8 mouse cellular contexts compared by ENCODE assay signal in genomic region chr11:106065073-106065922, GRCm38 (mm10). TPM values are rescaled to one million over a fixed set of nuclear protein-coding genes. Genes with fewer than 3 reads are reported as not detected.
DNase-seq lines count a peak whose midpoint lies in the region; ATAC-seq and TF ChIP-seq lines count a peak whose summit lies in the region.

No protein-coding gene starts in this region.

- no peaks in the 10 kb centered on the region for H3K27me3 ChIP-seq in kidney, embryonic 16.5 days (ENCODE audit: insufficient read depth, low read length)
- no peaks in the 10 kb centered on the region for H3K27me3 ChIP-seq in embryonic facial prominence, embryonic 11.5 days (ENCODE audit: control insufficient read depth, insufficient read depth, low read length)
- H3K27me3 ChIP-seq in intestine, embryonic 15.5 days (replicated peaks) = no peaks in the 10 kb centered on the region
- no peaks in the 10 kb centered on the region for H3K27me3 ChIP-seq in myocyte (ENCODE audit: control insufficient read depth, insufficient read depth, insufficient read length)

- peak overlapping the region; percentile 75 for H3K27ac ChIP-seq in kidney, embryonic 16.5 days (ENCODE audit: low read length)
- no peak overlapping the region; the same call in 1 of the 2 replicates for H3K27ac ChIP-seq in embryonic facial prominence, embryonic 11.5 days (replicated peaks; ENCODE audit: low read depth, low read length)
- no peak overlapping the region for H3K27ac ChIP-seq in intestine, embryonic 15.5 days

- no peaks in the 10 kb centered on the region for H3K9me3 ChIP-seq in kidney, embryonic 16.5 days (ENCODE audit: low read length)
- H3K9me3 ChIP-seq in embryonic facial prominence, embryonic 11.5 days (replicated peaks; ENCODE audit: control insufficient read depth, low read length) = no peaks in the 10 kb centered on the region
- H3K9me3 ChIP-seq in intestine, embryonic 15.5 days = no peaks in the 10 kb centered on the region

- peaks cover 7% of the 10 kb centered on the region; the same call in 1 of the 2 replicates for H3K4me1 ChIP-seq in kidney, embryonic 16.5 days (ENCODE audit: insufficient read depth, low read length)
- no peaks in the 10 kb centered on the region for H3K4me1 ChIP-seq in embryonic facial prominence, embryonic 11.5 days (ENCODE audit: control insufficient read depth, insufficient read depth, low read length)
- H3K4me1 ChIP-seq in intestine, embryonic 15.5 days (replicated peaks) = 0 out of 2 replicates have a peak, but pooled peaks cover 2% of the 10 kb centered on the region

- TF ChIP-seq POLR2A in myocyte (IDR thresholded peaks at IDR 0.05; ENCODE audit: insufficient read length, low read depth) = no peak

- peak overlapping the region; percentile 70 for H3ac ChIP-seq in myocyte (ENCODE audit: control insufficient read depth, insufficient read length)

- peaks cover 11% of the 10 kb centered on the region for H3K79me2 ChIP-seq in myocyte (ENCODE audit: control insufficient read depth, insufficient read depth)

- ATAC-seq in kidney, embryonic 16.5 days (ENCODE audit: low FRiP score, low TSS enrichment) = no peak; the same call in 1 of the 2 replicates
- no peak for ATAC-seq in embryonic facial prominence, embryonic 11.5 days (replicated peaks; ENCODE audit: insufficient number of reproducible peaks, low FRiP score, low TSS enrichment, low read depth)
- ATAC-seq in intestine, embryonic 15.5 days = peak; percentile 28; the same call in 1 of the 2 replicates
- ATAC-seq in frontal cortex, adult (ENCODE audit: low TSS enrichment) = no peak

- whole genome bisulfite sequencing in kidney, embryonic 16.5 days = 38% methylated on average over 18 of the region's 18 CpGs
- WGBS in embryonic facial prominence, embryonic 11.5 days = 45% methylated on average over 18 of the region's 18 CpGs
- WGBS in intestine, embryonic 15.5 days = 37% methylated on average over 18 of the region's 18 CpGs

- no peak for DNase-seq in kidney, postnatal 10 days
- DNase-seq in embryonic facial prominence, embryonic 11.5 days (ENCODE audit: low spot score) = no peak
- no peak for DNase-seq in cerebellum, adult 11 months
- DNase-seq in ovary, adult 18-20 months (ENCODE audit: low spot score) = no peak

- peak overlapping the region; percentile 89 for H3K9ac ChIP-seq in kidney, embryonic 16.5 days (replicated peaks; ENCODE audit: low read length)
- peak overlapping the region; percentile 88 for H3K9ac ChIP-seq in embryonic facial prominence, embryonic 11.5 days (replicated peaks; ENCODE audit: low read length)
- H3K9ac ChIP-seq in intestine, embryonic 15.5 days = no peak overlapping the region

- H3K36me3 ChIP-seq in kidney, embryonic 16.5 days (ENCODE audit: insufficient read depth, low read length) = no peaks in the 10 kb centered on the region
- no peaks in the 10 kb centered on the region for H3K36me3 ChIP-seq in embryonic facial prominence, embryonic 11.5 days (replicated peaks; ENCODE audit: control insufficient read depth, insufficient read depth, low read depth, low read length)
- H3K36me3 ChIP-seq in intestine, embryonic 15.5 days = no peaks in the 10 kb centered on the region
- H3K36me3 ChIP-seq in myocyte (ENCODE audit: control insufficient read depth, insufficient read depth) = no peaks in the 10 kb centered on the region

- peak overlapping the region; percentile 77 for H3K4me2 ChIP-seq in kidney, embryonic 16.5 days (replicated peaks; ENCODE audit: low read depth, low read length)
- H3K4me2 ChIP-seq in embryonic facial prominence, embryonic 11.5 days (ENCODE audit: low read depth, low read length) = peak overlapping the region; percentile 67
- peak overlapping the region; percentile 77 for H3K4me2 ChIP-seq in intestine, embryonic 15.5 days (replicated peaks)
- H3K4me2 ChIP-seq in myocyte (ENCODE audit: low read depth) = peak overlapping the region; percentile 98

- peak overlapping the region; percentile 96 for H3K4me3 ChIP-seq in kidney, embryonic 16.5 days (ENCODE audit: low read length)
- H3K4me3 ChIP-seq in embryonic facial prominence, embryonic 11.5 days (ENCODE audit: low read depth, low read length) = peak overlapping the region; percentile 86
- peak overlapping the region; percentile 82 for H3K4me3 ChIP-seq in intestine, embryonic 15.5 days (replicated peaks)
- peak overlapping the region; percentile 97 for H3K4me3 ChIP-seq in myocyte

TF ChIP-seq in myocyte, 11 proteins besides CTCF, POLR2A, EP300 and RAD21:
- TF ChIP-seq MYOG (IDR thresholded peaks at IDR 0.05; ENCODE audit: control insufficient read depth in 1 of 3, insufficient read depth in 1 of 3, insufficient read length in 2 of 3, low read depth in 2 of 3) = no peak

RNA-seq across cellular contexts. Expression of gene Taco1, which starts 0.6 kb away (rescaled TPM):
- 13.0 and 13.2 TPM in 2 replicates for polyA plus RNA-seq in kidney, embryonic 16.5 days (2015; fragmentation: Nextera tagmentation; extraction: Ambion mirVana)
- 11.1 and 11.4 TPM in 2 replicates for polyA plus RNA-seq in embryonic facial prominence, embryonic 11.5 days (2014; fragmentation: Nextera tagmentation; extraction: Ambion mirVana)
- 12.0 and 14.0 TPM in 2 replicates for polyA plus RNA-seq in intestine, embryonic 15.5 days (2015; fragmentation: Nextera tagmentation; extraction: Ambion mirVana)
- 21.2 TPM for polyA plus RNA-seq in myocyte (2012; fragmentation: generic; extraction: Trizol)

RNA-seq across cellular contexts. Expression of gene Map3k3, which starts 19.1 kb away (rescaled TPM):
- 12.7 and 22.6 TPM in 2 replicates for polyA plus RNA-seq in kidney, embryonic 16.5 days (2015; fragmentation: Nextera tagmentation; extraction: Ambion mirVana)
- polyA plus RNA-seq in embryonic facial prominence, embryonic 11.5 days (2014; fragmentation: Nextera tagmentation; extraction: Ambion mirVana) = 15.7 and 16.8 TPM in 2 replicates
- polyA plus RNA-seq in intestine, embryonic 15.5 days (2015; fragmentation: Nextera tagmentation; extraction: Ambion mirVana) = 14.2 and 18.0 TPM in 2 replicates
- polyA plus RNA-seq in myocyte (2012; fragmentation: generic; extraction: Trizol) = 21.9 TPM

RNA-seq across cellular contexts. Expression of gene Dcaf7, which starts 28.6 kb away (rescaled TPM):
- polyA plus RNA-seq in kidney, embryonic 16.5 days (2015; fragmentation: Nextera tagmentation; extraction: Ambion mirVana) = 73.6 and 74.7 TPM in 2 replicates
- polyA plus RNA-seq in embryonic facial prominence, embryonic 11.5 days (2014; fragmentation: Nextera tagmentation; extraction: Ambion mirVana) = 59.9 and 68.6 TPM in 2 replicates
- polyA plus RNA-seq in intestine, embryonic 15.5 days (2015; fragmentation: Nextera tagmentation; extraction: Ambion mirVana) = 51.6 and 52.3 TPM in 2 replicates
- polyA plus RNA-seq in myocyte (2012; fragmentation: generic; extraction: Trizol) = 36.1 TPM

RNA-seq across cellular contexts. Expression of gene Kcnh6, which starts 57.4 kb away (rescaled TPM):
- polyA plus RNA-seq in kidney, embryonic 16.5 days (2015; fragmentation: Nextera tagmentation; extraction: Ambion mirVana) = 0.19 and 0.25 TPM in 2 replicates
- 0.32 and 0.33 TPM in 2 replicates for polyA plus RNA-seq in embryonic facial prominence, embryonic 11.5 days (2014; fragmentation: Nextera tagmentation; extraction: Ambion mirVana)
- polyA plus RNA-seq in intestine, embryonic 15.5 days (2015; fragmentation: Nextera tagmentation; extraction: Ambion mirVana) = 2.2 and 2.5 TPM in 2 replicates
- not detected for polyA plus RNA-seq in myocyte (2012; fragmentation: generic; extraction: Trizol)
